Mouse (Mus musculus): ENCODE measurements around the gene Ghrh. TPM values are rescaled to one million over a fixed set of nuclear protein-coding genes. Genes with fewer than 3 reads are reported as not detected.

Ghrh gene
- polyA plus RNA-seq, 1 experiment from 2014 or later = not detected

GRCm38 (mm10) chr2:157316358-157316933 lies 30.9 kb downstream of the Ghrh start:
- H3K27ac ChIP-seq = no peak overlapping the region
- no peak overlapping the region for H3K4me2 ChIP-seq (ENCODE audit: low read length)
- WGBS = 87% methylated on average over 14 of the region's 14 CpGs
- H3K9me3 ChIP-seq (replicated peaks; ENCODE audit: low read length) = no peaks in the 10 kb centered on the region
- no peak overlapping the region for H3K4me3 ChIP-seq (replicated peaks; ENCODE audit: low read depth, low read length)
- TF ChIP-seq CTCF (IDR thresholded peaks at IDR 0.05; ENCODE audit: low read depth) = no peak
- ATAC-seq (replicated peaks; ENCODE audit: low FRiP score, low read depth) (no peak; the same call in 1 of the 2 replicates), DNase-seq (ENCODE audit: low spot score) (no peak)
- H3K4me1 ChIP-seq (replicated peaks; ENCODE audit: insufficient read depth, low read length) = no peaks in the 10 kb centered on the region
- no peak overlapping the region for H3K9ac ChIP-seq (ENCODE audit: low read depth, low read length)
- H3K27me3 ChIP-seq (ENCODE audit: insufficient read depth, low read length) = no peaks in the 10 kb centered on the region
- H3K36me3 ChIP-seq (ENCODE audit: insufficient read depth, low read length) = peaks cover 58% of the 10 kb centered on the region

- no peak overlapping the region for H3K27ac ChIP-seq
Measured at GRCm38 (mm10) chr2:157315486-157315885, 31.8 kb downstream of the Ghrh start.

GRCm38 (mm10) chr2:157314310-157314709 lies 33.0 kb downstream of the Ghrh start:
- Histone ChIP-seq H3K4me3 (replicated peaks; ENCODE audit: low read depth, low read length) (no peak overlapping the region), H3K4me1 (replicated peaks; ENCODE audit: insufficient read depth, low read length) (no peaks in the 10 kb centered on the region), H3K27ac (no peak overlapping the region; the same call in 1 of the 2 replicates), H3K9ac (ENCODE audit: low read depth, low read length) (no peak overlapping the region), H3K36me3 (ENCODE audit: insufficient read depth, low read length) (peaks cover 62% of the 10 kb centered on the region), H3K9me3 (replicated peaks; ENCODE audit: low read length) (no peaks in the 10 kb centered on the region), H3K27me3 (ENCODE audit: insufficient read depth, low read length) (no peaks in the 10 kb centered on the region), H3K4me2 (ENCODE audit: low read length) (no peak overlapping the region)
- ATAC-seq (replicated peaks; ENCODE audit: low FRiP score, low read depth) = no peak
- peak; percentile 80 for DNase-seq (ENCODE audit: low spot score)
- 44% methylated on average over 7 of the region's 7 CpGs for WGBS
- no peak for TF ChIP-seq CTCF (IDR thresholded peaks at IDR 0.05; ENCODE audit: low read depth)

More at GRCm38 (mm10) chr2:157315486-157315885, 31.8 kb downstream of the Ghrh start:
- H3K4me2 ChIP-seq (ENCODE audit: low read length) = no peak overlapping the region
- no peak overlapping the region for H3K9ac ChIP-seq (ENCODE audit: low read depth, low read length)
- H3K36me3 ChIP-seq (ENCODE audit: insufficient read depth, low read length) = peaks cover 63% of the 10 kb centered on the region
- DNase-seq (ENCODE audit: low spot score) (no peak), ATAC-seq (replicated peaks; ENCODE audit: low FRiP score, low read depth) (no peak)
- no peaks in the 10 kb centered on the region for H3K9me3 ChIP-seq (replicated peaks; ENCODE audit: low read length)
- no peaks in the 10 kb centered on the region for H3K27me3 ChIP-seq (ENCODE audit: insufficient read depth, low read length)
- H3K4me3 ChIP-seq (replicated peaks; ENCODE audit: low read depth, low read length) = no peak overlapping the region
- no peak for TF ChIP-seq CTCF (IDR thresholded peaks at IDR 0.05; ENCODE audit: low read depth)
- no peaks in the 10 kb centered on the region for H3K4me1 ChIP-seq (replicated peaks; ENCODE audit: insufficient read depth, low read length)
- WGBS = 87% methylated on average over 6 of the region's 6 CpGs

DNA sequence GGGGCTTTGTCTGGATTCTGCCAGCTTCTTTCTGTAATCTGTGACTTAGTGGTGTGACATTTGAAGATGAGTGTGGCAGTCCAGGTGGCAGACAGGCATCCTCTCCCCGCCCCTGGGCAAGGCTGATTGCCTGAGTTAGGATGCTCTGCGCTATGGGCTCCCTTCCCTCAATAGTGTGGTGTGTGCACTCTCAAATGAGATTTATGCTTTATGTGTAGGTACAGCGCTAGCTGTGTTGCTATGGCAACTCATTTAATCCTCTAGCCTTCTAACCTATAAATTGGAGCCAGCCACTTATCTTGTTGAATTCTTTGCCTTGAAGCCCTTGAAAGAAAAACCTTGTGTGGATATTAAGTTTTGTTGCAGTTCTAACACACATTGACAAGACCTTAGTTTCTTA lies 33.6 kb downstream of the Ghrh start:
- WGBS = 74% methylated on average over 3 of the region's 3 CpGs
- H3K27ac ChIP-seq = no peak overlapping the region
- no peak for TF ChIP-seq CTCF (IDR thresholded peaks at IDR 0.05; ENCODE audit: low read depth)

DNA sequence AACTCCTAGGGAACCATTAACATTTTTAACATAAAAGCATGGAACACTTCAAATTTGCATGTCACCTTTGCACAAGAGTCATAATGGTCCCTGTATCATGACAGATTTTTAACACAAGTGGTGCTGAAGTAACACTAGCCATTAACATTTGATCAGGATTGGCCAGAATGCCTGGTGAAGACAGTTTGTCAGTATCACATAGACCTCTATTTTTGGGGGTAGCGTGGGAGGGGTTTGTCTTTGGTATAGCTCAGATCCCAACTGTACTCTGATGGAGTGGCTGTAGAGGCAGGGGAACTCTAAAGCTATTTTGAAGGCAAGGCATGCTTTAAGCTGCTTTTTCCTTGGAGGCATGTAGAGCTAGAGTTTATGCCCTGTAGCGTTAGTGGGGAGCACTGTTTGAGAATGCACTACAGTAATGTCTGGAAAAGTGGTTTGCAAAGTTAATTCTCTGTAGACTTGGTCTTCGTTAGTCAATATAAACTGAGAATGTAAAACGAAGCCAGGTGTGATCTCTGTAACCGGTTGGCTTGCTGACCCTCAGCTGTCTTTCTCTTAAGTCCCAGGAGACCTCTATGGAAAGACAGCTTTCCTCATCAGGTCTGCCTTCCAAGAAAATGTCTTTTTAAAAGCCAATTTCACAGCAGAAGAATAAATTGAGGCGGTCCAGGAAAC lies 36.2 kb downstream of the Ghrh start:
- H3K9me3 ChIP-seq (replicated peaks; ENCODE audit: low read length) = no peaks in the 10 kb centered on the region
- peaks cover 52% of the 10 kb centered on the region for H3K36me3 ChIP-seq (ENCODE audit: insufficient read depth, low read length)
- no peaks in the 10 kb centered on the region for H3K4me1 ChIP-seq (replicated peaks; ENCODE audit: insufficient read depth, low read length)
- ATAC-seq (replicated peaks; ENCODE audit: low FRiP score, low read depth) (no peak), DNase-seq (ENCODE audit: low spot score) (no peak)
- no peak overlapping the region for H3K4me2 ChIP-seq (ENCODE audit: low read length)
- no peak overlapping the region for H3K4me3 ChIP-seq (replicated peaks; ENCODE audit: low read depth, low read length)
- no peak for TF ChIP-seq CTCF (IDR thresholded peaks at IDR 0.05; ENCODE audit: low read depth)
- no peaks in the 10 kb centered on the region for H3K27me3 ChIP-seq (ENCODE audit: insufficient read depth, low read length)
- H3K9ac ChIP-seq (ENCODE audit: low read depth, low read length) = no peak overlapping the region
- no peak overlapping the region for H3K27ac ChIP-seq
- 83% methylated on average over 6 of the region's 6 CpGs for WGBS

More for the DNA sequence above, 33.6 kb downstream of the Ghrh start:
- Histone ChIP-seq H3K4me2 (ENCODE audit: low read length) (no peak overlapping the region), H3K9me3 (replicated peaks; ENCODE audit: low read length) (no peaks in the 10 kb centered on the region), H3K4me3 (replicated peaks; ENCODE audit: low read depth, low read length) (no peak overlapping the region), H3K4me1 (replicated peaks; ENCODE audit: insufficient read depth, low read length) (no peaks in the 10 kb centered on the region), H3K27me3 (ENCODE audit: insufficient read depth, low read length) (no peaks in the 10 kb centered on the region), H3K9ac (ENCODE audit: low read depth, low read length) (no peak overlapping the region), H3K36me3 (ENCODE audit: insufficient read depth, low read length) (peaks cover 66% of the 10 kb centered on the region)
- DNase-seq (ENCODE audit: low spot score) (no peak), ATAC-seq (replicated peaks; ENCODE audit: low FRiP score, low read depth) (no peak)

DNA sequence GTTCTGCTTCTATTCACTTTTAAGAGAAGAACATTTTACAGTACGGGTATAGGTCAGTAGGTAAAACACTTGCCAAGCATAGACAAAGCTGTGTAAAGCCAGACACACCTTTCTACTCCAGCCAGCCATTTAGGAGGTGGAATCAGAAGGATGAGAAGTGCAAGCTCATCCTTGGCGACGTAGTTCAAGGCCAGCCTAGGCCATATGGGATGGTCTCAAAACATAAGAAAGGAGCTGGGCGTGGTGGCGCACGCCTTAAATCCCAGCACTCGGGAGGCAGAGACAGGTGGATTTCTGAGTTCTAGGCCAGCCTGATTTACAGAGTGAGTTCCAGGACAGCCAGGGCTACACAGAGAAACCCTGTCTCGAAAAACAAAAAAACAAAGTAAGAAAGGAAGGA lies 37.7 kb downstream of the Ghrh start:
- H3K4me1 ChIP-seq (replicated peaks; ENCODE audit: insufficient read depth, low read length) = no peaks in the 10 kb centered on the region

More for the DNA sequence above, 37.7 kb downstream of the Ghrh start:
- Histone ChIP-seq H3K4me3 (replicated peaks; ENCODE audit: low read depth, low read length) (no peak overlapping the region), H3K36me3 (ENCODE audit: insufficient read depth, low read length) (peaks cover 47% of the 10 kb centered on the region), H3K27me3 (ENCODE audit: insufficient read depth, low read length) (no peaks in the 10 kb centered on the region), H3K27ac (no peak overlapping the region), H3K4me2 (ENCODE audit: low read length) (no peak overlapping the region), H3K9me3 (replicated peaks; ENCODE audit: low read length) (no peaks in the 10 kb centered on the region), H3K9ac (ENCODE audit: low read depth, low read length) (no peak overlapping the region)
- ATAC-seq (replicated peaks; ENCODE audit: low FRiP score, low read depth) = no peak
- TF ChIP-seq CTCF (IDR thresholded peaks at IDR 0.05; ENCODE audit: low read depth) = no peak
- WGBS = 95% methylated on average over 8 of the region's 8 CpGs
- DNase-seq (ENCODE audit: low spot score) = no peak

All from kidney, postnatal 0 days (tissue).